Mouse (Mus musculus) limb, embryonic 11.5 days (tissue): ENCODE results near the gene Mycbp. TPM values are rescaled to one million over a fixed set of nuclear protein-coding genes. Genes with fewer than 3 reads are reported as not detected.
A peak's percentile ranks its signal among the peaks of the same experiment; 100 is the strongest.

ENCODE experiments used
- ATAC-seq: fragments of 200-750 bp; cut with Nextera tagmentation; 2 replicates; pipeline ENCODE4 v1.8.0; 2017; ENCODE audit warnings: low read depth; ENCODE audit not compliant: insufficient number of reproducible peaks, low FRiP score, low TSS enrichment
- DNase-seq: peaks from one replicate; pipeline ENCODE4 v3.0.0-alpha.2; 2015; ENCODE audit warnings: low spot score
- H3K27ac ChIP-seq: fragments of 300-500 bp; sonication (generic); replicated peaks from 2 replicates; pipeline ENCODE4 v1.5.1; 2014; ENCODE audit warnings: low read depth, mild to moderate bottlenecking, low read length
- H3K27me3 ChIP-seq: fragments of 300-500 bp; sonication (generic); 2 replicates; pipeline ENCODE4 v1.6.1; 2014; ENCODE audit warnings: mild to moderate bottlenecking, low read length, mixed read lengths; ENCODE audit not compliant: control insufficient read depth, insufficient read depth
- H3K36me3 ChIP-seq: fragments of 300-500 bp; sonication (generic); 2 replicates; pipeline ENCODE4 v1.6.1; 2014; ENCODE audit warnings: mild to moderate bottlenecking, low read length, moderate library complexity, mixed read lengths; ENCODE audit not compliant: control insufficient read depth, insufficient read depth
- H3K4me1 ChIP-seq: fragments of 300-500 bp; sonication (generic); 2 replicates; pipeline ENCODE4 v1.6.1; 2014; ENCODE audit warnings: low read length, mixed read lengths; ENCODE audit not compliant: control insufficient read depth, insufficient read depth
- H3K4me2 ChIP-seq: fragments of 300-500 bp; sonication (generic); 2 replicates; pipeline ENCODE4 v1.6.1; 2014; ENCODE audit warnings: low read depth, mild to moderate bottlenecking, moderate library complexity; ENCODE audit not compliant: severe bottlenecking
- H3K4me3 ChIP-seq: fragments of 300-500 bp; sonication (generic); 2 replicates; pipeline ENCODE4 v1.5.1; 2014; ENCODE audit warnings: low read depth, low read length
- H3K9ac ChIP-seq: fragments of 300-500 bp; sonication (generic); 2 replicates; pipeline ENCODE4 v1.6.1; 2014; ENCODE audit warnings: mild to moderate bottlenecking, low read length
- H3K9me3 ChIP-seq: fragments of 300-500 bp; sonication (generic); 2 replicates; pipeline ENCODE4 v1.6.1; 2016; ENCODE audit warnings: low read length; ENCODE audit not compliant: control insufficient read depth
- WGBS: fragments of 180-500 bp; shearing (Covaris S2); extraction: QIAGEN DNeasy Blood & Tissue Kit; methylation state at CpG from one replicate; pipeline ENCODE4 v1.1.7; 2014; 5-methylcytosine and 5-hydroxymethylcytosine counted together
- polyA plus RNA-seq: library from polyadenylated mRNA; unstranded; fragments of >200 nt; fragmentation: Nextera tagmentation; extraction: Ambion mirVana; gene quantifications from 2 replicates; pipeline ENCODE4 v1.2.1, GENCODE M21; 2014

The Mycbp gene
- polyA plus RNA-seq, 1 experiment from 2014 or later = 82.8 TPM

GRCm38 (mm10) chr4:123898696-123899095 lies 5.9 kb upstream of the Mycbp start:
- WGBS = 12% methylated on average over 5 of the region's 5 CpGs
- Histone ChIP-seq H3K27ac (no peak overlapping the region), H3K4me2 (no peak overlapping the region), H3K36me3 (no peaks in the 10 kb centered on the region), H3K9me3 (no peaks in the 10 kb centered on the region), H3K9ac (no peak overlapping the region), H3K4me3 (no peak overlapping the region), H3K4me1 (no peaks in the 10 kb centered on the region), H3K27me3 (no peaks in the 10 kb centered on the region)
- ATAC-seq (no peak), DNase-seq (peak; percentile 71)

DNA sequence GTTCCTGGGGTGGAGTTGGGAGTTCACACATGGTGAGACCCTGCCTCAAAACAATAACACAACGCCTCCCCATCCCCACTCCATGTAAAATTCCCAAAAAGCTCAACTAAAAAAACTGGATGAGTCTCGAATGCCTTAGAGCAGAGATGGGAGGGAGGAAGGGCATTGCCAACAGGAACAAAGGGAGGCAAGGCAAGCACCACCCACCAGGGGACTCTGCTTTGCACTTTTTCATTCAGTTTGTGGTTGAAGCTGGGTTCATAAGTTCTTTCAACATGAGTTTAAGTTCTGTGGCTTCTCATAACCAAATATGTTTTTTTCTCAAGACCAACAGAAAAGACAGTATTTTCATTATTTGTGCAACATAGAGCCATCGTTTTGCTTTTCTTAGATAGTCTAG lies 1.2 kb upstream of the Mycbp start:
- H3K9ac ChIP-seq = no peak overlapping the region
- DNase-seq (no peak), ATAC-seq (no peak)
- H3K9me3 ChIP-seq = no peaks in the 10 kb centered on the region
- H3K4me2 ChIP-seq = no peak overlapping the region
- no peaks in the 10 kb centered on the region for H3K36me3 ChIP-seq
- H3K4me1 ChIP-seq = 0 out of 2 replicates have a peak, but pooled peaks cover 2% of the 10 kb centered on the region
- H3K4me3 ChIP-seq = no peak overlapping the region
- no peaks in the 10 kb centered on the region for H3K27me3 ChIP-seq
- whole genome bisulfite sequencing = 80% methylated on average over 3 of the region's 3 CpGs
- no peak overlapping the region for H3K27ac ChIP-seq

- ATAC-seq (no peak; the same call in 1 of the 2 replicates), DNase-seq (no peak)
- Histone ChIP-seq H3K4me1 (0 out of 2 replicates have a peak, but pooled peaks cover 2% of the 10 kb centered on the region), H3K27me3 (no peaks in the 10 kb centered on the region), H3K9ac (peak overlapping the region; percentile 57), H3K4me3 (peak overlapping the region; percentile 72), H3K9me3 (no peaks in the 10 kb centered on the region), H3K4me2 (peak overlapping the region; percentile 55), H3K27ac (peak overlapping the region; percentile 65), H3K36me3 (no peaks in the 10 kb centered on the region; the same call in 1 of the 2 replicates)
- under 1% methylated on average over 52 of the region's 53 CpGs for WGBS
Observed at GRCm38 (mm10) chr4:123905126-123905668, 565 bp downstream of the Mycbp start.

DNA sequence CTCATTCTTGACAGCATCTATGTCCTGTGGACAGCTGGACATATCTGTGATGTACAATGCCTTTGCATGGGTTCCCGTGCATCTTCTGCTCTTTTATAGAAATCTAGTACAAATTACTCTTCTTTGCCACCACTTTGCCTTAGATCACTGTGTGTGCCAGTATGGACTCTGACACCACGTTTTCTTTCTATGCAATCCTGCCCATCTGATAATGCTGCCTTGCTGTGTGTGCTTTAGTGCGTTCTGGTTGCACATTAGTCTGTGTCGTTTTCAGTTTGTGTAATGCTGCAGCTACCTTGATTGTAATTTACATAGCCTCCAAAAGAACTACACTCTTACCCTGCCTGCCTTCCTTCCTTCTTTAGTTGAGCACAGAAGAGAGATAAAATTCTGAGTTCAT lies 6.9 kb downstream of the Mycbp start:
- no peak for DNase-seq
- Histone ChIP-seq H3K4me2 (no peak overlapping the region), H3K9me3 (no peaks in the 10 kb centered on the region), H3K4me1 (peaks cover 4% of the 10 kb centered on the region; the same call in 1 of the 2 replicates), H3K4me3 (no peak overlapping the region), H3K27me3 (no peaks in the 10 kb centered on the region), H3K36me3 (no peaks in the 10 kb centered on the region; the same call in 1 of the 2 replicates), H3K27ac (no peak overlapping the region), H3K9ac (no peak overlapping the region)
- 91% methylated on average over 4 of the region's 4 CpGs for WGBS
- no peak for ATAC-seq

DNA sequence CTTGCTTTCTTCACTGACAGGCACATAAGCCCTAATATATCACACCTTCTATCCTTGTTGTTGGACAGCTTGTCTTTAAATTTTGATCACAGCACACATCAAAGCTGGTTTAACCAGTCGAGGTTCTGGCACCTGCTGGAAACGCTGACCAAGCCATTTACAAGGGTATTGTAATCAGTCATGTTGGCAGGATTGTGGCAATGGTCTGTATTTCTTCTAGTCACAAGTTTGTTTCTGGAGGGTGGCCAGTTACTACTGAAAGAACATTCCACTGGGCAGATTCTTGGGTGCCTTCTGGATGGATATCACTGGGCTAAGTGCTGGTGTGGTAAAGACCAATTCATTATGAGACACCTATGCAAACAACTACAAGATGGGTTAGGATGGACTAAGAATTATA lies 7.8 kb downstream of the Mycbp start:
- H3K4me1 ChIP-seq = peaks cover 4% of the 10 kb centered on the region; the same call in 1 of the 2 replicates
- no peaks in the 10 kb centered on the region for H3K27me3 ChIP-seq
- H3K9ac ChIP-seq = no peak overlapping the region
- no peak overlapping the region for H3K27ac ChIP-seq
- no peak for ATAC-seq
- DNase-seq = no peak
- WGBS = 66% methylated on average over 2 of the region's 2 CpGs
- no peak overlapping the region for H3K4me2 ChIP-seq
- H3K4me3 ChIP-seq = no peak overlapping the region
- H3K9me3 ChIP-seq = no peaks in the 10 kb centered on the region
- no peaks in the 10 kb centered on the region; the same call in 1 of the 2 replicates for H3K36me3 ChIP-seq

GRCm38 (mm10) chr4:123916748-123917547 lies 12.3 kb downstream of the Mycbp start, which contains the start of gene Rragc:
Rragc (plus strand) TSS chr4:123917446.
- 1% methylated on average over 39 of the region's 49 CpGs for WGBS
- peak; percentile 100 for ATAC-seq

DNA sequence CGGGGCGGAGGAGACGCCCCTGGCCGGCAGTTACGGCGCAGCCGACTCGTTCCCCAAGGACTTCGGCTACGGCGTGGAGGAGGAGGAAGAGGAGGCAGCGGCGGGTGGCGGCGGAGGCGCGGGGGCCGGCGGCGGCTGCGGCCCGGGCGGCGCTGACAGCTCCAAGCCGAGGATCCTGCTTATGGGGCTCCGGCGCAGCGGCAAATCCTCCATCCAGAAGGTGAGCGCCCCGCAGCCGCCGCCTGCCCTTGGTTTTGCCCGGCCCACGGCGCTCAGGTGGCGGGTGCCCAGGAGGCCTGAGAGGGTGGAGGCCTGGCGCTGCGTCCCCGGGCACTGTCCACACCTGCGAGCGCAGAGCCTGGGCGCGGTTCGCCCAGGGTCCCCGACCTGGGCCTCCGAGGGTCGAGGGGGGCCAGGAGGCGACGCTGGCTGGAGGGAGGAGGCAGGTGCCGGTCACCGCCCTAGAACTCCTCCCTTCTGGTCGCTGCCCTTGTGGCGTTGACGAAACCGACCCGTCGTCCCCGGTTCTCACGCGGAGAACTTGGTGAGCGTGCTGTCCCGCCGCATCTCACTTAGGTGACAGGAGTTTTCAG lies 13.0 kb downstream of the Mycbp start, which contains the start of gene 4930535I16Rik:
Gene 4930535I16Rik (minus strand): TSS at position 475 of the 593 bp plus-strand sequence.
- peak within 1 kb of the TSS; percentile 89 for H3K4me2 ChIP-seq
- H3K9me3 ChIP-seq = no peaks in the 10 kb centered on the region
- WGBS = under 1% methylated on average over 59 of the region's 63 CpGs
- peak within 1 kb of the TSS; percentile 62 for H3K27ac ChIP-seq
- ATAC-seq (peak; percentile 31), DNase-seq (no peak)
- peak within 1 kb of the TSS; percentile 95 for H3K4me3 ChIP-seq
- peaks cover 5% of the 10 kb centered on the region; the same call in 1 of the 2 replicates for H3K36me3 ChIP-seq
- H3K9ac ChIP-seq = peak within 1 kb of the TSS; percentile 87
- H3K4me1 ChIP-seq = peaks cover 4% of the 10 kb centered on the region; the same call in 1 of the 2 replicates
- no peaks in the 10 kb centered on the region for H3K27me3 ChIP-seq

More at GRCm38 (mm10) chr4:123916748-123917547, 12.3 kb downstream of the Mycbp start, which contains the start of gene Rragc:
- Histone ChIP-seq H3K4me3 (peak within 1 kb of the TSS; percentile 95), H3K27ac (peak within 1 kb of the TSS; percentile 62), H3K4me2 (peak within 1 kb of the TSS; percentile 89), H3K4me1 (peaks cover 4% of the 10 kb centered on the region; the same call in 1 of the 2 replicates), H3K9me3 (no peaks in the 10 kb centered on the region), H3K36me3 (0 out of 2 replicates have a peak, but pooled peaks cover 2% of the 10 kb centered on the region), H3K27me3 (no peaks in the 10 kb centered on the region), H3K9ac (peak within 1 kb of the TSS; percentile 87)
- DNase-seq = peak; percentile 100

DNA sequence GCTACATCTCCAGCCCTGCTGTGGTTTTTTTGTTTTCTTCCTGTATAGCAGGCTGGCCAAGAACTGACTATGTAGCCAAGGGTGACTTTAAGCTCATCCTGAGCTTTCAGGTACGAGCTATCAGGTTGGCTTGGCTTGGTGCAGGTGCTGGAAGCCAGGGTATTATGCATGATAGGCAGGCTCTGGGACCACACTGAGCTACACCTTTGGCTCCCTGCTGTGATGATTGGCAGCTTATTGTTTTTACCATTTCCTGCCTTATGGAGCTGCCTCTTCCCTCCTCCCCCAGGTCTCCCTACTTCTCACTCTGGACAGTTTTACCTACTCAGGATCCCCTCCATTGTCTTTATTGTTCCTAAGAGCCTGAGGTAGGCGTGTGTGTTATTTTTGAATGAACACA lies 14.2 kb downstream of the Mycbp start:
- Histone ChIP-seq H3K4me2 (peak overlapping the region; percentile 89), H3K4me1 (peaks cover 4% of the 10 kb centered on the region; the same call in 1 of the 2 replicates), H3K9me3 (no peaks in the 10 kb centered on the region), H3K27me3 (no peaks in the 10 kb centered on the region), H3K36me3 (peaks cover 5% of the 10 kb centered on the region; the same call in 1 of the 2 replicates), H3K4me3 (no peak overlapping the region), H3K9ac (no peak overlapping the region), H3K27ac (no peak overlapping the region)
- ATAC-seq = no peak
- no peak for DNase-seq
- WGBS = 78% methylated on average over 2 of the region's 2 CpGs
